Mouse (Mus musculus): ENCODE data around the gene Sgca. TPM values are rescaled to one million over a fixed set of nuclear protein-coding genes. Genes with fewer than 3 reads are reported as not detected.

Gene Sgca
- polyA plus RNA-seq, 1 experiment: 0.25 TPM

- TF ChIP-seq POLR2A (IDR thresholded peaks at IDR 0.05; ENCODE audit: borderline replicate concordance, extremely low read depth, insufficient read depth, insufficient read length, poor library complexity, severe bottlenecking) (no peak), CTCF (IDR thresholded peaks at IDR 0.05; ENCODE audit: borderline replicate concordance, extremely low read depth, insufficient read depth, insufficient read length) (peak; percentile 91)
- DNase-seq (ENCODE audit: low read depth): peak; percentile 74
Observed at GRCm38 (mm10) chr11:94939280-94939679, 36.8 kb downstream of the Sgca start.

DNA sequence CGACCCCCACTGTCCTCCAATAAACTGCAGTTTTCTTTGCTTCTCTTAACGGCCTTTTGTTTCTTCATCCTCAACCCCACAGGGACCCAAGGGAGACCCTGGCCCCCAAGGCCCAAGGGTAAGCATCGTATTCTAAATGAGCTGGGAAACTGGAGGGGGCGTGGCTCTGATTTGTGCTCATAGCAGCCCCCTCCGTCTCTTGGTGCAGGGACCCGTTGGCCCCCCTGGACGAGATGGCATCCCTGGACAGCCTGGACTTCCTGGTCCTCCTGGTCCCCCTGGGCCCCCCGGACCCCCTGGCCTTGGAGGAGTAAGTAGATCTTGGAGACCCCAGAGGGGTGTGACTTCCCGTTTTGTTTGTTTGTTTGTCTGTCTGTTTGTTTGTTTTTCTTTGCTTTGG is 37.8 kb downstream of the Sgca start:
- TF ChIP-seq POLR2A (IDR thresholded peaks at IDR 0.05; ENCODE audit: borderline replicate concordance, extremely low read depth, insufficient read depth, insufficient read length, poor library complexity, severe bottlenecking) (no peak), CTCF (IDR thresholded peaks at IDR 0.05; ENCODE audit: borderline replicate concordance, extremely low read depth, insufficient read depth, insufficient read length) (no peak)
- DNase-seq (ENCODE audit: low read depth): no peak

DNA sequence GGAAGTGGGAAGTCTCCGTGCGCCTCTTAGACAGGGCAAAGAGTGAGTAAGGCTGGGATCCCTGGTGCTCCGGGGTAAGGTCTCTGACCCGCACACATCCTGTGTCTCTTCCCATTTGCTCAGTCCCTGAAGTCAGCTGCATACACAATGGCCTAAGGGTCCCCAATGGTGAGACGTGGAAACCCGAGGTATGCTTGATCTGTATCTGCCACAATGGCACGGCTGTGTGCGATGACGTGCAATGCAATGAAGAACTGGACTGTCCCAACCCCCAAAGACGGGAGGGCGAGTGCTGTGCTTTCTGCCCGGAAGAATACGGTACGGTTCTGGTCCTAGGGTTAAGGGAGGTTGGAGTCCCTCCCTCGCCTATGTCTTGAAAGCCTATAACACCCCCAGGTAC is 38.3 kb downstream of the Sgca start:
- no peak for DNase-seq (ENCODE audit: low read depth)
- TF ChIP-seq CTCF (IDR thresholded peaks at IDR 0.05; ENCODE audit: borderline replicate concordance, extremely low read depth, insufficient read depth, insufficient read length) (no peak), POLR2A (IDR thresholded peaks at IDR 0.05; ENCODE audit: borderline replicate concordance, extremely low read depth, insufficient read depth, insufficient read length, poor library complexity, severe bottlenecking) (no peak)

- TF ChIP-seq POLR2A (IDR thresholded peaks at IDR 0.05; ENCODE audit: borderline replicate concordance, extremely low read depth, insufficient read depth, insufficient read length, poor library complexity, severe bottlenecking) (no peak), CTCF (IDR thresholded peaks at IDR 0.05; ENCODE audit: borderline replicate concordance, extremely low read depth, insufficient read depth, insufficient read length) (no peak)
Observed at GRCm38 (mm10) chr11:94937335-94937781, 38.8 kb downstream of the Sgca start.

DNA sequence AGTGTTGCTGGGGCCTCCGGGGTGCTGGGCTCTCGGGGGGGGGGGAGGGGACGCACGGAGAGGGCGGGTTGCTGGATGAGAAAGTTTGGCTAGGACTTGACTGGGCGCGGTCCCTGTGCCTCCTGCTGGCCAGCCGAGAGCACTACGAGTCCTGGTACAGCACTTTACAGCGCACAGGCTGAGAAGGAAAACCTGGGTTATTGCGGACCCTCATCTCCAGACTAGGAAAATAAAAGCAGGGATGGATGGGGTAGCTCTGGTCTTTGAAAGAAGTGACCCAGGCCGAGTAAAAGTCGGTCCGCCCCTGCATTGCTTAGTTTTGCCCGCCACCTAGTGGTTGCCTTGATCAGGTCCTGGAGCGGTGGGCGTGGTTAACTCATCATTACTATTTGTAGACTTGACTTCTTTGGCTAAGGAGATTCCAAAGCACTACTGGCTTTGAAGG is 39.3 kb downstream of the Sgca start:
- peak; percentile 91 for DNase-seq (ENCODE audit: low read depth)
- TF ChIP-seq CTCF (IDR thresholded peaks at IDR 0.05; ENCODE audit: borderline replicate concordance, extremely low read depth, insufficient read depth, insufficient read length) (peak; percentile 76), POLR2A (IDR thresholded peaks at IDR 0.05; ENCODE audit: borderline replicate concordance, extremely low read depth, insufficient read depth, insufficient read length, poor library complexity, severe bottlenecking) (no peak)

More at GRCm38 (mm10) chr11:94937335-94937781, 38.8 kb downstream of the Sgca start:
- no peak for DNase-seq (ENCODE audit: low read depth)

- DNase-seq (ENCODE audit: low read depth): no peak
- peak; percentile 46; the same call in 1 of the 2 replicates for TF ChIP-seq POLR2A (IDR thresholded peaks at IDR 0.05; ENCODE audit: borderline replicate concordance, extremely low read depth, insufficient read depth, insufficient read length, poor library complexity, severe bottlenecking)
- no peak for TF ChIP-seq CTCF (IDR thresholded peaks at IDR 0.05; ENCODE audit: borderline replicate concordance, extremely low read depth, insufficient read depth, insufficient read length)
Observed at GRCm38 (mm10) chr11:94936045-94936444, 40.1 kb downstream of the Sgca start, which contains the start of gene Col1a1. Gene Col1a1 (plus strand): TSS chr11:94936224.

GRCm38 (mm10) chr11:94934526-94934925 is 41.6 kb downstream of the Sgca start:
- TF ChIP-seq POLR2A (IDR thresholded peaks at IDR 0.05; ENCODE audit: borderline replicate concordance, extremely low read depth, insufficient read depth, insufficient read length, poor library complexity, severe bottlenecking) (no peak), CTCF (IDR thresholded peaks at IDR 0.05; ENCODE audit: borderline replicate concordance, extremely low read depth, insufficient read depth, insufficient read length) (no peak)
- no peak for DNase-seq (ENCODE audit: low read depth)

DNA sequence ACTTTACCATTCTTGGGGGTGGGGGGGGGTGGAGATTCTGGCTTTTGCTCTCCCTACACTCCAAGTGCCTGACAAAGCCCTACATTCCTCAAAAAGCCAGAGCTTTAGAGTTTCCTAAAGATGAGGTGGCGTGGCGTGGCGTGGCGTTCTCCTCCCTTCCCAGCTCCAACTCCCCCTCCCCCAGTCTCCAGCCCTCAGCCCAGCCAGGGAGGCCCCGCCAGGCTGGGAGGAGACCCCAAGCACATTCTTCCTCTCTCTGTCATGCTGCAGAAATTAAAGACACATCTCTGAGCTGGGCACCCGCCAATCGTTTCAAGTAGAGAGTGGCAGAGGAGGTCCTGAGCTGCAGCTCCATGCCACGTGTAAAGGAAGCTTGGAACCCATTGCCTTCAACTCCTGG is 42.5 kb downstream of the Sgca start:
- DNase-seq (ENCODE audit: low read depth): no peak
- TF ChIP-seq CTCF (IDR thresholded peaks at IDR 0.05; ENCODE audit: borderline replicate concordance, extremely low read depth, insufficient read depth, insufficient read length): no peak
- no peak for TF ChIP-seq POLR2A (IDR thresholded peaks at IDR 0.05; ENCODE audit: borderline replicate concordance, extremely low read depth, insufficient read depth, insufficient read length, poor library complexity, severe bottlenecking)

DNA sequence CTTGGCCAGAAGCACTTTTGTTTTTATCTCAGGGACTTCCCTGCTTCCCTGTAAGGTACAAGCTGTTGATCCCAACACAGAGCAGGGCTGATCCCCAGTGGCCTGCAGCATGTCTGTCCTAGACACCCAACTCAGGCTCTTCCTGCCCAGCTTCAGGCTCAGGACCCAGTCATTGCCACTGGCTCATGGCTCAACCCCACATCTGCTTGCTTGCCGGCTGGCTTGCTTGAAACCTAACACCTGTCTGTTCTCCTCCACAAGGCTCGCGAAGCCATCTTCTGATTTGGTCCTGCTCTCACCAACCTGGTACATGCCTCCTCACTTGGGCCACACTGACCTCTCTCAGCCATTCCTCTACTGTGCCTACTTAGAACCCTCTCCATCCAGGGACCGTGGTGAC is 46.0 kb downstream of the Sgca start:
- DNase-seq (ENCODE audit: low read depth): no peak

DNA sequence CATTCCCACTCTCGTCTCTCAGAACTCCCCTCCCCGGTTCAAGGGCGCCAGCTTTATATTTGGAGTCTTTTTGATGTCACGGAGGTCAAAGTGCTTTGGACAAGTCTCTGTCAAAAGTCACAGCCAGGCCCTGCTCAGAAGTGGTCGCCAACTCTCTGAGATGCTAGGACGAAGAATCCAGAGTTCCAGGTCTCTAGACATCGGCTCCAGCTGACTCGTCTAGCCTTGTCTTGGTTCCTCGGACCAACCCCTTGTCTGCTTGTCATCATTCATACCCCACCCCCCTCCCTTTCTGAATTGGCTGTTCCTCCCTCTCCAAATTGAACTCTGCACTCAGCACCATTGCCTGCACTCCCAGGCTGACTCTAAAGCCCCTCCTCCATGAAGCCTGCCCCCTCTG is 46.5 kb downstream of the Sgca start:
- TF ChIP-seq CTCF (IDR thresholded peaks at IDR 0.05; ENCODE audit: borderline replicate concordance, extremely low read depth, insufficient read depth, insufficient read length) (no peak), POLR2A (IDR thresholded peaks at IDR 0.05; ENCODE audit: borderline replicate concordance, extremely low read depth, insufficient read depth, insufficient read length, poor library complexity, severe bottlenecking) (no peak)
- DNase-seq (ENCODE audit: low read depth): no peak

More for the DNA sequence above, 46.0 kb downstream of the Sgca start:
- no peak for TF ChIP-seq CTCF (IDR thresholded peaks at IDR 0.05; ENCODE audit: borderline replicate concordance, extremely low read depth, insufficient read depth, insufficient read length)

- peak; percentile 86 for DNase-seq (ENCODE audit: low read depth)
- no peak for TF ChIP-seq POLR2A (IDR thresholded peaks at IDR 0.05; ENCODE audit: borderline replicate concordance, extremely low read depth, insufficient read depth, insufficient read length, poor library complexity, severe bottlenecking)
- no peak for TF ChIP-seq CTCF (IDR thresholded peaks at IDR 0.05; ENCODE audit: borderline replicate concordance, extremely low read depth, insufficient read depth, insufficient read length)
Observed at GRCm38 (mm10) chr11:94928820-94929219, 47.3 kb downstream of the Sgca start.

DNA sequence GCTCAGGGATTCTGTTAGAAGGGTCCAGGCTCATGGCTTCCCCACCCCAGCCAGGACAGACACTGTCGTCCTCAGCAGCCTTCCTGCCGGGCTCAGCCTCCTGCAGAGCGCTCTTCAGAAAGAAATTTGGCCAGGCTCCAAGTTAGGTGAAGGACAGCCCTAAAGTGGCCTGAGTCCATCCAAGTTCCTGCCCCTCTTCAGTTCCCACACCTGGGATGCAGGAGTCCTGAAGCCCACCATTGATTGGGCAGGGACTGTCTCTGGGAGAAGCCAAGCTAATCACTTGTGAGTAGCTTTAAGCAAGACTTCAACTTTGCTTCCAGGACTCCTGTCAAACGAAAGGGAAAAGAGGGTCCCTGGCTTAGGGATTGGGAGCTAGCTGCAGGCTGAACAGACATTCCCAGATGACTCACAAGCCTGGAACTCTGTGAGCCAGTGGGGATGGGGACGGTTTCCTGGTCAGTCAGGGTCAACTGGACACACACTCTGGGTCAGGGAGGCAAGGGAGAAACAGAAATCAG is 48.3 kb downstream of the Sgca start:
- TF ChIP-seq POLR2A (IDR thresholded peaks at IDR 0.05; ENCODE audit: borderline replicate concordance, extremely low read depth, insufficient read depth, insufficient read length, poor library complexity, severe bottlenecking) (no peak), CTCF (IDR thresholded peaks at IDR 0.05; ENCODE audit: borderline replicate concordance, extremely low read depth, insufficient read depth, insufficient read length) (no peak)
- DNase-seq (ENCODE audit: low read depth): no peak

Measured in brain, embryonic 14.5 days (tissue).